Mouse (Mus musculus) bone marrow, adult 2 months (tissue): ENCODE data around the gene Bcas3. TPM values are rescaled to one million over a fixed set of nuclear protein-coding genes. Genes with fewer than 3 reads are reported as not detected.

Source experiments
- H3K27ac ChIP-seq: fragments of 200-500 bp; 2 replicates; pipeline ENCODE4 v1.5.1; 2012; ENCODE audit warnings: low read depth, mild to moderate bottlenecking, control low read depth, inconsistent platforms, low read length; ENCODE audit not compliant: control insufficient read depth, poor library complexity, insufficient read depth
- H3K4me1 ChIP-seq: fragments of 200-500 bp; 2 replicates; pipeline ENCODE4 v1.6.1; 2011; ENCODE audit warnings: low read length; ENCODE audit not compliant: control insufficient read depth, insufficient read depth
- H3K4me3 ChIP-seq: fragments of 200-500 bp; replicated peaks from 2 replicates; pipeline ENCODE3; 2011; ENCODE audit warnings: mild to moderate bottlenecking, low read depth, low read length, control low read depth; ENCODE audit not compliant: control insufficient read depth
- CTCF ChIP-seq: fragments of 200-500 bp; IDR thresholded peaks from 2 replicates; pipeline ENCODE4 v1.5.1; 2011; ENCODE audit warnings: low read length, control low read depth; ENCODE audit not compliant: control insufficient read depth, insufficient read depth
- POLR2A ChIP-seq: fragments of 200-500 bp; IDR thresholded peaks from 2 replicates; pipeline ENCODE4 v1.6.1; 2011; ENCODE audit warnings: low read depth, mild to moderate bottlenecking, control low read depth, low read length, borderline replicate concordance; ENCODE audit not compliant: control insufficient read depth
- WGBS: fragments of 180-500 bp; shearing (Covaris S2); methylation state at CpG from one replicate; pipeline ENCODE4 v1.1.7; 2018; 5-methylcytosine and 5-hydroxymethylcytosine counted together
- polyA plus RNA-seq: library from polyadenylated mRNA; stranded (reverse); fragments of >200 nt; gene quantifications from 2 replicates; pipeline ENCODE4 v1.2.4, GENCODE M21; 2011; ENCODE audit warnings: low replicate concordance; ENCODE audit not compliant: missing spikeins, insufficient read depth, insufficient read length

The Bcas3 gene
- polyA plus RNA-seq, 1 experiment: 19.5 TPM

GRCm38 (mm10) chr11:85675244-85675643 lies 322.3 kb downstream of the Bcas3 start:
- WGBS: 82% methylated on average over 4 of the region's 4 CpGs
- Histone ChIP-seq H3K4me1 (no peaks in the 10 kb centered on the region; the same call in 1 of the 2 replicates), H3K27ac (no peak overlapping the region), H3K4me3 (no peak overlapping the region)
- TF ChIP-seq POLR2A: no peak

DNA sequence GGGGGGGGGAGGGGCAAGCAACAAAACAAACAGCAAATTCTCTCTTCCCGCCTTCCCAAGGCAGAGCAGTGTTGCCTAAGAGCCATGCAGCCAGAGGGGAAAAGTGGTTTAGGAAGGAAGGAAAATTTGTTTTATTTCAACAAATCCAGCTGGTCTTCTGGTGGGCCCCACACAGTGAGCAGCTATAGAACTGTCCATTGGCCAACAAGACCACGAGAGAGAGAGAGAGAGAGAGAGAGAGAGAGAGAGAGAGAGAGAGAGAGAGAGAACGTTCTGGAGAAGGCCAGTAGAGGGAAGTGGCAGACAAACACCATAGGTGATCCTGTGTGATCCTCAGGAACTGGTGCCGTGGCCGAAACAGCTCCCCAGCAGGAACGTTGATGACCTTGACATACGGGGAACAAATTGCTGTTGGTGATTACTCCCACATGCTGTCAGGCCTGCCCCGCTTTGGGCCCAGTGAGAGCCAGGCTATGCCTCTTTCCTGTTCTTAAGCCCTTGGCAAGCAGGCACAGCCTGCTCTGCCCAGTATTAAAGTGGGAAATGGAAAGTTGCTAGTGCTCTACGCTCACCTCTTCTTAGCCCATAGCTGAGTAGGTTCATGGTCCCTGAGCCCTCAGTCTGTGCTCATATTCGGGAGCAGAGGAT lies 323.5 kb downstream of the Bcas3 start:
- 71% methylated on average over 10 of the region's 10 CpGs for WGBS
- TF ChIP-seq CTCF (no peak), POLR2A (no peak)
- H3K4me1 ChIP-seq: no peaks in the 10 kb centered on the region; the same call in 1 of the 2 replicates
- H3K27ac ChIP-seq: no peak overlapping the region
- H3K4me3 ChIP-seq: no peak overlapping the region

DNA sequence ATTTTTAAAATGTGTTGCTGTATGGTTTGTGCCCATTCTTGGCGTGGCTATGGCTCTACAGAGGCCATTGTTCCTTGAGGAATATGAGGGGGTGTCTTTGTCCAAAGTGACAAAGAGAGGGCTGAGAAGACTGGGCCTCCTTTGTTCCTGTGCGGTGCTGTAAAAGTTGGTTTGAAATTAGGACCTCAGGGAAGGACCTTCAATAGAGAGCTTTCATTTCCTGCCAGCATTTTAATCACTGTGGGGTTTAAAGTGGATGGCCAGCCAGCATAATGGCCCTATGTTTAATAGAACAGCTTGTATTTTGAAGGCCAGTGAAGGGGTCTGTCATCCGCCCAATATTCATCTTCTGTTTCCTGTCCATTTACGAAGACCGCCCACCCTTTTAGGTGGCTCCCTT lies 325.7 kb downstream of the Bcas3 start:
- WGBS: 79% methylated on average over 5 of the region's 5 CpGs
- no peak overlapping the region for H3K4me3 ChIP-seq
- no peak overlapping the region for H3K27ac ChIP-seq
- no peak for TF ChIP-seq CTCF
- no peak for TF ChIP-seq POLR2A
- no peaks in the 10 kb centered on the region; the same call in 1 of the 2 replicates for H3K4me1 ChIP-seq

GRCm38 (mm10) chr11:85681580-85682419 lies 328.8 kb downstream of the Bcas3 start:
- TF ChIP-seq POLR2A: no peak
- no peak for TF ChIP-seq CTCF
- Histone ChIP-seq H3K4me1 (no peaks in the 10 kb centered on the region; the same call in 1 of the 2 replicates), H3K4me3 (no peak overlapping the region), H3K27ac (no peak overlapping the region)
- WGBS: 84% methylated on average over 11 of the region's 11 CpGs

GRCm38 (mm10) chr11:85684981-85685380 lies 332.0 kb downstream of the Bcas3 start:
- Histone ChIP-seq H3K27ac (no peak overlapping the region), H3K4me1 (no peaks in the 10 kb centered on the region), H3K4me3 (no peak overlapping the region)
- 85% methylated on average over 2 of the region's 2 CpGs for WGBS
- TF ChIP-seq CTCF (no peak), POLR2A (no peak)

GRCm38 (mm10) chr11:85687816-85688439 lies 335.0 kb downstream of the Bcas3 start:
- Histone ChIP-seq H3K4me3 (no peak overlapping the region), H3K27ac (no peak overlapping the region), H3K4me1 (no peaks in the 10 kb centered on the region)
- WGBS: 54% methylated on average over 8 of the region's 8 CpGs
- no peak for TF ChIP-seq POLR2A
- no peak for TF ChIP-seq CTCF

DNA sequence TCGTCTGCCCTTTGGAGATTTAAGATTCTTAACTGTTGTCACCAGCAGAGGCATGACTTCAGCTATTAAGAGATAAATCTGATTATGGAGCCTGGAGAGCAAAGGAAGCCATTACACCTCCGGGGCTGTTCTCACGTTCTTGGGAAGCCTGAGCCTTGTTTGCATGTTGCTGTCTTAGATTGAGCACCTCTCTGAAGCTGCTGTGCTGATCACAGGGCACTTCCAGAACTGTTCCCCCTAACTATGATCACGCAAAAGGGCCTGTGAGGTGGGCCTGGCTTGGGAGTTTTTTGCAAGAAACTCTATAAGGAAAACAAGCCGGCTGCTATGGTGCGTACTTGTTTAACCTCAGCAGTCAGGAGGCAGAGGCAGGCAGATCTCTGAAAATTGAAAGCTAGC lies 335.5 kb downstream of the Bcas3 start:
- TF ChIP-seq POLR2A (no peak), CTCF (no peak)
- Histone ChIP-seq H3K4me1 (no peaks in the 10 kb centered on the region), H3K27ac (no peak overlapping the region), H3K4me3 (no peak overlapping the region)
- WGBS: 75% methylated on average over 6 of the region's 6 CpGs

DNA sequence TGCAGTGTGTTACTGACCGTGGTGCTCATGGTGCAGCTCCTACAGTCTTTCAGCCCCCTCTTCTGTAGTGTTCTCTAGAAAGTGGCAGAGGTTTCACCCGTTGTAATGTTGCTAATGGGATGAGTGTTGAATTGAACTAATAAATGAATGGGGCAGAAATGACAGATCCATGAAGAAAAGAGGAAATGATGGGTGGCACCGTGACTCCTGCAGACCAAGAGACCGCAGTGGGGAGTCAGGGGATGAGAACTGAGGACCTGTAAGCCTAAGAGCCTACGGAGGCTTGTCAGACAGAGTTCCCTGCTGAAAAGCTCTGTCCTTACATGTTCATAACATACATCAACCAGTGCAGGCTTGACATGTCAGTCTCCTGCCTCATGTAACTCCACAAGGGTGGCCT lies 336.3 kb downstream of the Bcas3 start:
- Histone ChIP-seq H3K4me3 (no peak overlapping the region), H3K27ac (no peak overlapping the region), H3K4me1 (no peaks in the 10 kb centered on the region)
- no peak for TF ChIP-seq POLR2A
- no peak for TF ChIP-seq CTCF
- 77% methylated on average over 5 of the region's 5 CpGs for WGBS

- Histone ChIP-seq H3K27ac (no peak overlapping the region), H3K4me1 (no peaks in the 10 kb centered on the region), H3K4me3 (no peak overlapping the region)
- TF ChIP-seq CTCF (no peak), POLR2A (no peak)
- 72% methylated on average over 5 of the region's 5 CpGs for WGBS
Measured at GRCm38 (mm10) chr11:85691285-85691684, 338.3 kb downstream of the Bcas3 start.
